Mouse (Mus musculus) forebrain, embryonic 14.5 days (tissue): ENCODE data around the gene Gm9821. TPM values are rescaled to one million over a fixed set of nuclear protein-coding genes. Genes with fewer than 3 reads are reported as not detected.

Experiments
- ATAC-seq: fragments of 200-750 bp; cut with Nextera tagmentation; 2 replicates; pipeline ENCODE4 v1.8.0; 2017; ENCODE audit warnings: mild to moderate bottlenecking, moderate library complexity
- DNase-seq: peaks from one replicate; pipeline ENCODE4 v3.0.0-alpha.2; 2015; ENCODE audit warnings: low spot score
- H3K27ac ChIP-seq: fragments of 300-500 bp; sonication (generic); 2 replicates; pipeline ENCODE4 v1.5.1; 2014; ENCODE audit warnings: low read depth, mild to moderate bottlenecking, control low read depth, low read length, moderate library complexity
- H3K27me3 ChIP-seq: fragments of 300-500 bp; sonication (generic); replicated peaks from 2 replicates; pipeline ENCODE4 v1.6.1; 2014; ENCODE audit warnings: low read length, control low read depth, mixed read lengths; ENCODE audit not compliant: control insufficient read depth, insufficient read depth
- H3K36me3 ChIP-seq: fragments of 300-500 bp; sonication (generic); 2 replicates; pipeline ENCODE4 v1.6.1; 2014; ENCODE audit warnings: low read length, control low read depth; ENCODE audit not compliant: control insufficient read depth, insufficient read depth
- H3K4me1 ChIP-seq: fragments of 300-500 bp; sonication (generic); 2 replicates; pipeline ENCODE4 v1.6.1; 2014; ENCODE audit warnings: antibody characterized with exemption, low read length, control low read depth; ENCODE audit not compliant: control insufficient read depth, insufficient read depth
- H3K4me2 ChIP-seq: fragments of 300-500 bp; sonication (generic); 2 replicates; pipeline ENCODE4 v1.6.1; 2014; ENCODE audit warnings: mild to moderate bottlenecking, control low read depth, low read length
- H3K4me3 ChIP-seq: fragments of 300-500 bp; sonication (generic); 2 replicates; pipeline ENCODE4 v1.5.1; 2014; ENCODE audit warnings: low read depth, low read length, control low read depth
- H3K9ac ChIP-seq: fragments of 300-500 bp; sonication (generic); 2 replicates; pipeline ENCODE4 v1.6.1; 2014; ENCODE audit warnings: mild to moderate bottlenecking, low read length, control low read depth, moderate library complexity
- H3K9me3 ChIP-seq: fragments of 300-500 bp; sonication (generic); replicated peaks from 2 replicates; pipeline ENCODE4 v1.6.1; 2016; ENCODE audit warnings: low read length, control low read depth, mixed read lengths; ENCODE audit not compliant: control insufficient read depth
- WGBS: fragments of 180-500 bp; shearing (Covaris S2); extraction: QIAGEN DNeasy Blood & Tissue Kit; methylation state at CpG from one replicate; pipeline ENCODE4 v1.1.7; 2014; 5-methylcytosine and 5-hydroxymethylcytosine counted together
- polyA plus RNA-seq: library from polyadenylated mRNA; unstranded; fragments of >200 nt; fragmentation: Nextera tagmentation; extraction: Ambion mirVana; gene quantifications from 2 replicates; pipeline ENCODE4 v1.2.1, GENCODE M21; 2014

Gm9821 gene
- polyA plus RNA-seq, 1 experiment from 2014 or later: 0.20 TPM

DNA sequence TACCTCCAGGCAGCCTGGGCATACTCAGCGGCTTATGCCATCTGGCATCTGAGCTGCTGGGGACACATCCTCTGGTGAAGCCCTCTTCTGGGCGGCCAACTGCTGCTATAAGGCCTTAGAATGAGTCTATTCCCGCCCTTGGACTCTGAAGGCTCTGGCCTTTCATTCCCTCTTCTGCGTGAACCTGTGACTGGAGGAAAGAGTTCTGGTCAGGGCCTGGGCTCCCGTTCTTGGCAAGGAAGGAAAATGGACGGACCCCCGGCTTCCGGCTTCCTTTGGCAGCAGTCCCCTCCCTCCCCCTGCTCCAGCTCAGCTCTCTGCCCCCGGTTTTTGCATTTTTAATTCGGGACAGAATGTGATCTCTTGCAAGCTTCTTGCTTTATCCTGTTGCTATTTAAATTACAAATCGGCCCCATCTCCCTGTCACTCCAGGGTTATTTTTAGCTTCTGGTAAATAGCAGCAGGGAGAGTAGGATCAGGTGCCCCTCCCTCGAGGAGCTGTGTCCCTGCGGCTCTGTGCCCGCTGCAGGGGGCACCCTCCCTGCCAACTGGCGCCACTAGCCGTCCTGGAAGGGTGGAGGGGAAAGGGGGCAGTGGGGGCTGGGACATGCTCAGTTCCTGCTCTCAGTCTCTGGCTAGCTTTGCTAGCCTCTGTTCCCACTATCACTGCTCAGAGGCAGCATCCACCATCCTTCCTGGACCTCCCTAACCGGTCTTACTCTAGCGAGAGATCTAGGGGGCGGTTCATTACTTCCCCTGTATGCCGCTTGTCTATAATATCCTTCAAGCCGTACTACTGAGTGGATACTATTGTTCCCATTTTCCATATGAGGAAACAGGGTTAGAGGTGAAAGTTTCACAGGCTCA, 26.0 kb downstream of the Gm9821 start:
- H3K27ac ChIP-seq: peak overlapping the region; percentile 78
- ATAC-seq (peak; percentile 50), DNase-seq (peak; percentile 71)
- H3K9me3 ChIP-seq: no peaks in the 10 kb centered on the region
- no peaks in the 10 kb centered on the region for H3K36me3 ChIP-seq
- H3K9ac ChIP-seq: peak overlapping the region; percentile 49
- 15% methylated on average over 21 of the region's 21 CpGs for WGBS
- no peak overlapping the region for H3K4me3 ChIP-seq
- peak overlapping the region; percentile 35 for H3K4me2 ChIP-seq
- peaks cover 24% of the 10 kb centered on the region for H3K4me1 ChIP-seq
- peaks cover 22% of the 10 kb centered on the region for H3K27me3 ChIP-seq

DNA sequence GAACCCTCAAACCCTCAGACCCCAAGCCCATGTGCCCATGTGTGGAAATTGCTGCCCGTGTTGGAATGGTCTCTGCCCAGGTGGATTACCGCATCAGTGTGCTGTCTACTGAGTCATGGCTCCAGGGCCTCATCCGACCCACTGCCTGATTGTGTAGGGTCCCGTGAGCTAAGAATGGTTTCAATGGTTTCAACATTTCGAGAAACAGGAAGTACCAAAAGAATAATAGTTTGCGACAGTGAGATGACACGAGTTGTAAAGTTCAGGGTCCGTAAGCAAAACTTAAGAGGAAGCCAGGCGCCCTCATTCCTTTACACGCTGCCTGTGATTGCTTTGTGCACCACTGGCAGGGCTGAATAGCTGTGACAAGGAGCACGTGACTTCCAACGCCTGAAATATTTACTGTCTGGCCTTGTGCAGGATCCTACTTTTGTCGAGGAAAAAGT, 26.6 kb downstream of the Gm9821 start:
- 38% methylated on average over 13 of the region's 13 CpGs for WGBS
- no peak overlapping the region; the same call in 1 of the 2 replicates for H3K9ac ChIP-seq
- no peak overlapping the region for H3K27ac ChIP-seq
- peak overlapping the region; percentile 35 for H3K4me2 ChIP-seq
- no peaks in the 10 kb centered on the region for H3K9me3 ChIP-seq
- H3K27me3 ChIP-seq: peaks cover 28% of the 10 kb centered on the region
- ATAC-seq (0 out of 2 replicates have a peak, but pooled peaks have one; percentile 1), DNase-seq (no peak)
- H3K36me3 ChIP-seq: no peaks in the 10 kb centered on the region
- no peak overlapping the region for H3K4me3 ChIP-seq
- peaks cover 24% of the 10 kb centered on the region for H3K4me1 ChIP-seq

DNA sequence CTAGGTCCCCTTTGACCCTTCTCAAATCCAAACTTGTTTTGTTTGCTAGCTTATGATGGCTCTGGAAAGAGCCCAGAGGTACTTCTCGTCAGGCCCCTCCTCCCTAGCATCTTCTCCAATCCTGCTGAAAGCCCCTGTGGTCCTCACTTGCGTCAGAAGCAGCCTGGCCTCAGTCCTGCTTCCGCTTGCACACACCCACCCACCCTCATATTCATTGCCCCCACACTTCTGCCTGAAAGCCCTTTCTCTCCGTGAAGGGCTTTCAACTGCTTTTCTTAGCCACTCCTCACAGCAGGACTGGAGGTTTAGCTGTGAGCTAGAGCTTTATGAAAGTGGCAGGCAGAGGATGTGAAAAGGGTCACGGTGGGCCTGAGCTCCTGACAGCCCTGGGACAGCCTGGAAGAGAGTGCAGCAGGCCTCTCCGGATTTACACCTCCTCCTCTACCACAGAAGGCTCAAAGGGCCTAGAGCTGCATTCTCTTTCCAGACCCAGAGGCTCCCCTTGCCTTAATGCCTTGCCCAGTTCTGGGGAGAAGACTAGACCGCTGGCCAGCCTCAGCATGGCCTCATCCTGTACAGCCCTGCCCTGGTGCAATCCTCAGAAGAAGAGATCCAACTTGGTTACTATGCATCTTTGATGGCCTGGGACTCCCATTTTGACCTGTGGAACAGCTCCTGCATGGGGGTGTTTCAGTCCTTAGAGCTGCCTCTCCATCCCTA, 28.1 kb downstream of the Gm9821 start:
- ATAC-seq: no peak
- H3K36me3 ChIP-seq: no peaks in the 10 kb centered on the region
- H3K9me3 ChIP-seq: no peaks in the 10 kb centered on the region
- no peak overlapping the region for H3K4me2 ChIP-seq
- H3K27me3 ChIP-seq: peaks cover 30% of the 10 kb centered on the region
- no peak overlapping the region for H3K4me3 ChIP-seq
- peaks cover 33% of the 10 kb centered on the region for H3K4me1 ChIP-seq
- WGBS: 26% methylated on average over 7 of the region's 7 CpGs
- H3K9ac ChIP-seq: no peak overlapping the region
- DNase-seq: no peak
- peak overlapping the region; percentile 14; the same call in 1 of the 2 replicates for H3K27ac ChIP-seq

DNA sequence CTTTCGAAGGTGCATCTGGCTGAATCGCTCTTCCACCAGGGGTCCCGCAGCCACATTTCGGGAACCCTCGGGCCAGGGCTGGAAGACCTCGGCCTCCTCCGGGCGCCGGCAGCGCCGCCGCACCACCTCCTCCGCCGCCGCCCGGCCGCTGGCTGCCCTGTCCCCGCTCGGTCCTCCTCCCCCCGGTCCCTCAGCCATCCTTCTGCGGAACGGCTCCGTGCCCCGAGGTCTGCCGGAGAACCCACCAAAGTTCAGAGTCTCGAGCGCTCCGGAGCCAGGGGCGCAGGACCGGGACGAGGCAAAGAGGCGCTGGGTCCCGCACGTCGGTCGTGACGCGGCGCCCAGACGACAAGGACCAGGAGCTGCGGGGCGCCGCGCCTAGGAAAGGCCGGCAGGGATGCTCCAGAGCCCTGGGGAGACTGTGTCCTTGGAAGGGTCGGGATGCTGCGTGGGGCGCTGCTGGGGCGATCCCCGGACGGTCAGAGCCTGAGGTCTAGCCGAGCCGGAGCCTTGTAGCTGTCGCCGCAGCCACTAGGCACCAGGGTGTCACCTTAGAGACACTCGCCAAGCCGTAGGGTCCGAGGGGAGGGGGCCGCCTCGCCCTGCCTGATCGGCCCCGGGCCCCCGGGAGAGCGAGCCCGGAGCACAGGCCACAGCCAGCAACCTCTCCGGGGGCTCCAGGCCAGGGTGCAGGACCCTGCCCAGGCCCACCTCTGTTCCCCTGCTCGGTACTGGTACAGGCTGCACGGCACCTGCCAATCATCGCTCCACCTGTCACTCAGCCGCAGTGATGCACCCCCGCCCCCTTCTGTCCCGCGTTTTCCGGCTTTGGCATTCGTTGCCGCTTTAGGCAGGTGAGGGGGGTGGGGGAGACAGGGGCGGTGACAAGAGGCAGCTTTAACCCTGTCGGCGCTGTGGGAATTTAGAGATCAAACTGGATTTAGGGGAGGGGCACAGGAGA, 30.4 kb downstream of the Gm9821 start, which contains the start of gene Dgkz:
Gene Dgkz, minus strand, starts transcription at position 284 of the 961 bp plus-strand sequence.
- H3K9ac ChIP-seq: peak within 1 kb of the TSS; percentile 54
- H3K9me3 ChIP-seq: no peaks in the 10 kb centered on the region
- H3K4me3 ChIP-seq: peak within 1 kb of the TSS; percentile 38
- under 1% methylated on average over 77 of the region's 79 CpGs for WGBS
- ATAC-seq (peak; percentile 37), DNase-seq (no peak)
- H3K4me2 ChIP-seq: peak within 1 kb of the TSS; percentile 56
- H3K36me3 ChIP-seq: no peaks in the 10 kb centered on the region
- H3K4me1 ChIP-seq: peaks cover 40% of the 10 kb centered on the region
- no peak within 1 kb of the TSS for H3K27ac ChIP-seq
- H3K27me3 ChIP-seq: peaks cover 30% of the 10 kb centered on the region

DNA sequence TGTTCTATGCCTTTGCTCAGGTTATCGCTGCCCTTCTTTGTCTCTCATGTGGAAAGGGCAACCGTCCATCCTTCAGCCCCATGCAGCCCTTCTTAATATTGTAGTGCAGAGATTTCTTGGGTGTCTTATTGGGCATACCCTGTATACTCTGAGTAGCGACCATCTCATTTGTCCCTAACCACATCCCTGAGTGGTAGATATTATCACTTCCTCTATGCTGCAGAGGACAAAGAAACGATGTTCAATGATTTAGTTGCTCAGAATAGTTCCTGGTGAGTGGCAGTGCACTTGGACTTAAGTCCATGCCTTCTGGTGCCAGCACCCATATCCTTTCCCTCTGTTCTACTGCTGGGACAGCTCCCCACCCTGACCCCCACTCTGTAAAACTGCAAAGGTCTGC, 32.5 kb downstream of the Gm9821 start:
- ATAC-seq: no peak
- DNase-seq: no peak
- Histone ChIP-seq H3K27me3 (peaks cover 30% of the 10 kb centered on the region), H3K9me3 (no peaks in the 10 kb centered on the region), H3K36me3 (no peaks in the 10 kb centered on the region), H3K9ac (no peak overlapping the region), H3K27ac (peak overlapping the region; percentile 21; the same call in 1 of the 2 replicates), H3K4me2 (no peak overlapping the region), H3K4me3 (no peak overlapping the region), H3K4me1 (peaks cover 27% of the 10 kb centered on the region)
- 90% methylated on average over 4 of the region's 4 CpGs for WGBS

DNA sequence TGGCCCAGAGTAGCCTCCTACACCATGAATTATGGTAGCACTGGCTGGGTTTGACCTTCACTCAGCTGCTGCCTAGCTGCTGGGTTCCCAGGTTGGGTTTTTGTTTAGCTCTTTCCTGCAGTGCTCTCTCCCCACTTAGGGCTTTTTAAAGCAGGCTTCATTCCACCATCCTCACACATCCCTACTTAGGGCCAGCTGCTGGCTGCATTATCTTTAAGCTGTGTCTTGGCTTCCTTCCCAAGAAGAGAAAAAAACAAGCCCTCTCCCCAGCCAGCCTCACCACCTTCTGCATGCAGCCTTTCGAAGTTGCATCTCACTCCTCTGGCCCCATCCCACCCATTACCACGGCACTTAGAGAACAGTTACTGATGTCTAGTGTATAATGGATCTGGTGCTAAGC, 33.0 kb downstream of the Gm9821 start:
- H3K9me3 ChIP-seq: no peaks in the 10 kb centered on the region
- H3K4me3 ChIP-seq: no peak overlapping the region
- H3K4me1 ChIP-seq: peaks cover 27% of the 10 kb centered on the region
- H3K36me3 ChIP-seq: no peaks in the 10 kb centered on the region
- WGBS: 13% methylated on average over 2 of the region's 2 CpGs
- H3K27ac ChIP-seq: peak overlapping the region; percentile 21; the same call in 1 of the 2 replicates
- no peak overlapping the region for H3K4me2 ChIP-seq
- peaks cover 30% of the 10 kb centered on the region for H3K27me3 ChIP-seq
- peak; percentile 46; the same call in 1 of the 2 replicates for ATAC-seq
- no peak for DNase-seq
- no peak overlapping the region for H3K9ac ChIP-seq

DNA sequence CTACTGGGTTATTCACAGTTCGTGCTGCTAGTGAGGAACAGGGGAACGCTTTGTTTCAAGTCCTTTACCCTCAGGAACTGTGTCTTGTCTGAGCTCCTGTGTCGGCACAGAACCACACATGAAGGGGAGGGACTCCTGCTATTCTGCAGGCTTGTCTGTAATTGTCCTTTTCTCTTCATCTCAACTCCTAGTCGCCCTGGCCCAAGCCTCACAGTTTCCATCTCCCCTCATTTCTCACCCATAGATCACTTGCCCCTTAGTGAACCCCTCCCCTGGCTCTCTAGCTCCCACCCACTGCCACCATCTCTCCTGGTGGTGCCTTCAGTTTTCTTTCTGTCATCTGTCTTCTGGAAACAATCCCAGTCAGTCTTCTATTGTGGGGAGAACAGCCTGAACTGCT, 34.7 kb downstream of the Gm9821 start:
- ATAC-seq: no peak
- Histone ChIP-seq H3K27ac (peak overlapping the region; percentile 14; the same call in 1 of the 2 replicates), H3K9me3 (no peaks in the 10 kb centered on the region), H3K36me3 (no peaks in the 10 kb centered on the region), H3K9ac (no peak overlapping the region), H3K4me3 (no peak overlapping the region), H3K4me1 (peaks cover 30% of the 10 kb centered on the region), H3K27me3 (peaks cover 21% of the 10 kb centered on the region), H3K4me2 (no peak overlapping the region)
- no peak for DNase-seq
- WGBS: 4% methylated on average over 4 of the region's 4 CpGs

DNA sequence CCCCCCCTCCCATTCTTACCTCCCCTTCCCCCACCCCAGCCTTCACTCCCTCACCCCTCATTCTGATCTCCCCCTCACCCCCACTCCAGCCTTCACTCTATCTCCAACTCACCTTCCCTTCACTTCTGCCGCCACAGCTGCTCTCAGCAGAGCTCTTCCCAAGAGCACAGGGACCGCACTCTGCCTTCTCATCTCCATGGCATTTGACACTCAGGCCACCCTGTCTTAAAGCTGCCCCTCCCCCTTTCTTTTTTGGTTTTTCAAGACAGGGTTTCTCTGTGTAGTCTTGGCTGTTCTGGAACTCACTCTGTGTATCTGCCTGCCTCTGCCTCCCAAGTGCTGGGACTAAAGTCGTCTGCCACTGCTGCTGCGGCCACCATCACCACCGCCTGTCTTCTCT, 35.3 kb downstream of the Gm9821 start:
- Histone ChIP-seq H3K9ac (no peak overlapping the region), H3K27me3 (peaks cover 15% of the 10 kb centered on the region), H3K27ac (no peak overlapping the region), H3K36me3 (no peaks in the 10 kb centered on the region), H3K9me3 (no peaks in the 10 kb centered on the region), H3K4me1 (peaks cover 26% of the 10 kb centered on the region), H3K4me2 (no peak overlapping the region), H3K4me3 (no peak overlapping the region)
- ATAC-seq (no peak), DNase-seq (no peak)
- 58% methylated on average over 5 of the region's 5 CpGs for WGBS
